Mouse (Mus musculus) embryonic facial prominence, embryonic 13.5 days (tissue): ENCODE results near the gene Ift80. TPM values are rescaled to one million over a fixed set of nuclear protein-coding genes. Genes with fewer than 3 reads are reported as not detected.

Experiments used
- ATAC-seq: fragments of 200-750 bp; cut with Nextera tagmentation; 2 replicates; pipeline ENCODE4 v1.8.0; 2017; ENCODE audit warnings: low read depth; ENCODE audit not compliant: insufficient number of reproducible peaks, insufficient read depth, low FRiP score, low TSS enrichment
- H3K27ac ChIP-seq: fragments of 300-500 bp; sonication (generic); 2 replicates; pipeline ENCODE4 v1.5.1; 2015; ENCODE audit warnings: moderate library complexity, mild to moderate bottlenecking, inconsistent platforms
- H3K27me3 ChIP-seq: fragments of 300-500 bp; sonication (generic); 2 replicates; pipeline ENCODE4 v1.6.1; 2015; ENCODE audit warnings: mild to moderate bottlenecking, inconsistent platforms
- H3K36me3 ChIP-seq: fragments of 300-500 bp; sonication (generic); 2 replicates; pipeline ENCODE4 v1.6.1; 2015; ENCODE audit warnings: mild to moderate bottlenecking, inconsistent platforms
- H3K4me1 ChIP-seq: fragments of 300-500 bp; sonication (generic); 2 replicates; pipeline ENCODE4 v1.6.1; 2015; ENCODE audit warnings: inconsistent platforms
- H3K4me2 ChIP-seq: fragments of 300-500 bp; sonication (generic); 2 replicates; pipeline ENCODE4 v1.6.1; 2015; ENCODE audit warnings: moderate library complexity, mild to moderate bottlenecking, inconsistent platforms
- H3K4me3 ChIP-seq: fragments of 300-500 bp; sonication (generic); 2 replicates; pipeline ENCODE4 v1.5.1; 2015; ENCODE audit warnings: mild to moderate bottlenecking, inconsistent platforms
- H3K9ac ChIP-seq: fragments of 300-500 bp; sonication (generic); 2 replicates; pipeline ENCODE4 v1.6.1; 2015; ENCODE audit warnings: mild to moderate bottlenecking, inconsistent platforms
- H3K9me3 ChIP-seq: fragments of 300-500 bp; sonication (generic); 2 replicates; pipeline ENCODE4 v1.6.1; 2016; ENCODE audit warnings: inconsistent platforms
- WGBS: fragments of 180-500 bp; shearing (Covaris S2); methylation state at CpG from one replicate; pipeline ENCODE4 v1.1.7; 2015; ENCODE audit warnings: mixed read lengths; 5-methylcytosine and 5-hydroxymethylcytosine counted together
- polyA plus RNA-seq: library from polyadenylated mRNA; unstranded; fragments of >200 nt; fragmentation: Nextera tagmentation; extraction: Ambion mirVana; gene quantifications from 2 replicates; pipeline ENCODE4 v1.2.1, GENCODE M21; 2015

Ift80 gene
- 18.6 and 22.6 TPM in 2 replicates for polyA plus RNA-seq

GRCm38 (mm10) chr3:69004437-69005337, at the start of gene Ift80, which contains the start of gene Smc4:
Gene Ift80 (minus strand): TSS chr3:69004570.
Gene Smc4 (plus strand): TSS chr3:69004738.
- Histone ChIP-seq H3K4me3 (peak within 1 kb of the TSS; percentile 98), H3K9ac (peak within 1 kb of the TSS; percentile 95), H3K4me1 (peaks cover 9% of the 10 kb centered on the region), H3K27me3 (no peaks in the 10 kb centered on the region), H3K9me3 (no peaks in the 10 kb centered on the region), H3K27ac (peak within 1 kb of the TSS; percentile 95), H3K36me3 (0 out of 2 replicates have a peak, but pooled peaks cover 2% of the 10 kb centered on the region), H3K4me2 (peak within 1 kb of the TSS; percentile 84)
- peak; percentile 93 for ATAC-seq
- under 1% methylated on average over 74 of the region's 76 CpGs for WGBS

DNA sequence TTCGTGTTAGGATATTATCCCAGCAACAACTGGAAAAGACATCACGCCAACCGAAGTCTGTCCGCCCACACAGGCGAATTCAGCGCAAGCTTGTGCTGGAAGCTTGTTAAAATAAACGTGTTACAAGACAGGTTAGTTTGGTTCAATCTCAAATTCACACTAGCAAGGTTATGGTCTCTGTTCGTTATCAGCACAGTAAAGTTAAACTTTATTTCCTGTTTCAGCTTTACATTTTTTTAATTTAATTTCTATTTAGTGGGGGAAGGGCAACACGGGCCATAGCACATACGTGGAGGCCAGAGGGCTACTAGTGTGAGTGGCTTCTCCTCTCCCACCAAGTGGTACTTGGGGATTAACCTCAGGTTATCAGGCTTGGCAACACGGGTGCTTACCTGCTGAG, 47.5 kb upstream of the Ift80 start:
- Histone ChIP-seq H3K9ac (no peak overlapping the region), H3K4me1 (no peaks in the 10 kb centered on the region), H3K9me3 (no peaks in the 10 kb centered on the region), H3K27me3 (no peaks in the 10 kb centered on the region), H3K4me2 (no peak overlapping the region), H3K4me3 (no peak overlapping the region), H3K27ac (no peak overlapping the region), H3K36me3 (no peaks in the 10 kb centered on the region)
- no peak for ATAC-seq
- WGBS = 89% methylated on average over 11 of the region's 11 CpGs

GRCm38 (mm10) chr3:69049011-69049410, 44.6 kb upstream of the Ift80 start:
- no peaks in the 10 kb centered on the region for H3K27me3 ChIP-seq
- H3K27ac ChIP-seq = no peak overlapping the region
- no peaks in the 10 kb centered on the region for H3K36me3 ChIP-seq
- H3K4me3 ChIP-seq = no peak overlapping the region
- no peak overlapping the region for H3K9ac ChIP-seq
- no peaks in the 10 kb centered on the region for H3K9me3 ChIP-seq
- no peak for ATAC-seq
- no peak overlapping the region for H3K4me2 ChIP-seq
- 74% methylated on average over 6 of the region's 6 CpGs for WGBS
- H3K4me1 ChIP-seq = peaks cover 9% of the 10 kb centered on the region; the same call in 1 of the 2 replicates

DNA sequence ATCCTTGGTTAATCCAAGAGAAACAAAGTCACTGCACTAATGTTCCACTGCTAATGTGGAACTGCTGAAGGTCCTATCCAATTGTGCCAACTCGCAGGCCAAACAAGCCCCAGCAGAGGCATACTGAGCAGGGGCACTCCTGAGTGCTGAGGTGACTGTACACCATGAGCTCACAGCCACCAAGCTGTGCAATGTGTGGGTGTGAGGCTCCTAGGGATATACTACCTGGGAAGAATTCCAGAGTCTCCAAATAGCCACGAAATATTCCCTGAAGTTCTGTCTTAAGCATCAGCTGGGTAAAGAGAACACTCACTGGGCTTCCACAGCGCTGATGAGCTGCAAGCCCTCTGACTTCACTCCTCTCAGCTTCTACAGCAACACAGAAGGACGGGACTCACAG, 43.3 kb upstream of the Ift80 start:
- H3K27ac ChIP-seq = no peak overlapping the region
- peaks cover 11% of the 10 kb centered on the region for H3K4me1 ChIP-seq
- 84% methylated on average over 4 of the region's 4 CpGs for WGBS
- H3K4me2 ChIP-seq = no peak overlapping the region
- H3K36me3 ChIP-seq = no peaks in the 10 kb centered on the region
- H3K27me3 ChIP-seq = no peaks in the 10 kb centered on the region
- no peaks in the 10 kb centered on the region for H3K9me3 ChIP-seq
- ATAC-seq = no peak
- no peak overlapping the region for H3K4me3 ChIP-seq
- H3K9ac ChIP-seq = no peak overlapping the region

DNA sequence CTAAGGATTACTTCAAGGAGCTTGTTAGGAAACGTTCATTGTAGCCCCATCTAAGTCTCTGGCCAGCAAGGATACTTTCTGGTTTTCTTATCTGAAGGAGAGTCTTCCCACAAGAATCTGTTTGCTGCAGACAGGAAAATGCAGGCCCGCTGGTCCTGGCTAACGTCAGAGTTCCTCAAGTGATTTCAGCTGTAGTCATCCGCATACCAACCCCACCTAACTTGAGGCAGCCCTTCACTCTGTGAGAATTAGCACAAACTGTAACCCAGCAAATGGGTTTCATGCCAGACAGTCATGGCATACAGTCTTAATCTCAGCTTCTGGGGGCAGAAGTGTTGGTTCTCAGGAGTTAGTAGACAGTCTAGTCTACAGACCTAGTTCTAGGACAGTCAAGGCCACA, 42.1 kb upstream of the Ift80 start:
- WGBS = 54% methylated on average over 4 of the region's 4 CpGs
- no peak for ATAC-seq
- no peak overlapping the region for H3K4me3 ChIP-seq
- H3K27me3 ChIP-seq = no peaks in the 10 kb centered on the region
- H3K36me3 ChIP-seq = no peaks in the 10 kb centered on the region
- peaks cover 16% of the 10 kb centered on the region for H3K4me1 ChIP-seq
- no peak overlapping the region; the same call in 1 of the 2 replicates for H3K9ac ChIP-seq
- H3K27ac ChIP-seq = no peak overlapping the region
- no peak overlapping the region for H3K4me2 ChIP-seq
- H3K9me3 ChIP-seq = no peaks in the 10 kb centered on the region

GRCm38 (mm10) chr3:69045750-69046149, 41.4 kb upstream of the Ift80 start:
- H3K9ac ChIP-seq = peak overlapping the region; percentile 90
- peak overlapping the region; percentile 76 for H3K4me2 ChIP-seq
- no peaks in the 10 kb centered on the region; the same call in 1 of the 2 replicates for H3K36me3 ChIP-seq
- H3K27ac ChIP-seq = no peak overlapping the region
- no peaks in the 10 kb centered on the region for H3K9me3 ChIP-seq
- no peak for ATAC-seq
- H3K4me3 ChIP-seq = peak overlapping the region; percentile 86
- H3K4me1 ChIP-seq = peaks cover 20% of the 10 kb centered on the region
- WGBS = 17% methylated on average over 13 of the region's 13 CpGs
- no peaks in the 10 kb centered on the region for H3K27me3 ChIP-seq

- H3K4me2 ChIP-seq = peak overlapping the region; percentile 76
- H3K36me3 ChIP-seq = peaks cover under 1% of the 10 kb centered on the region
- WGBS = 6% methylated on average over 9 of the region's 9 CpGs
- no peaks in the 10 kb centered on the region for H3K9me3 ChIP-seq
- H3K9ac ChIP-seq = peak overlapping the region; percentile 90
- H3K27ac ChIP-seq = peak overlapping the region; percentile 92
- ATAC-seq = peak; percentile 12; the same call in 1 of the 2 replicates
- H3K27me3 ChIP-seq = no peaks in the 10 kb centered on the region
- H3K4me1 ChIP-seq = peaks cover 20% of the 10 kb centered on the region
- peak overlapping the region; percentile 86 for H3K4me3 ChIP-seq
Observed at GRCm38 (mm10) chr3:69045400-69045703, 41.0 kb upstream of the Ift80 start.

- peak; percentile 93 for ATAC-seq
- Histone ChIP-seq H3K9me3 (no peaks in the 10 kb centered on the region), H3K4me1 (peaks cover 20% of the 10 kb centered on the region), H3K27ac (peak within 1 kb of the TSS; percentile 92), H3K27me3 (no peaks in the 10 kb centered on the region), H3K36me3 (peaks cover 4% of the 10 kb centered on the region), H3K9ac (peak within 1 kb of the TSS; percentile 90), H3K4me2 (peak within 1 kb of the TSS; percentile 76), H3K4me3 (peak within 1 kb of the TSS; percentile 86)
- WGBS = under 1% methylated on average over 79 of the region's 80 CpGs
Observed at GRCm38 (mm10) chr3:69044645-69045399, 40.5 kb upstream of the Ift80 start, which contains the start of gene Trim59. Gene Trim59 (minus strand): TSS chr3:69044755.

DNA sequence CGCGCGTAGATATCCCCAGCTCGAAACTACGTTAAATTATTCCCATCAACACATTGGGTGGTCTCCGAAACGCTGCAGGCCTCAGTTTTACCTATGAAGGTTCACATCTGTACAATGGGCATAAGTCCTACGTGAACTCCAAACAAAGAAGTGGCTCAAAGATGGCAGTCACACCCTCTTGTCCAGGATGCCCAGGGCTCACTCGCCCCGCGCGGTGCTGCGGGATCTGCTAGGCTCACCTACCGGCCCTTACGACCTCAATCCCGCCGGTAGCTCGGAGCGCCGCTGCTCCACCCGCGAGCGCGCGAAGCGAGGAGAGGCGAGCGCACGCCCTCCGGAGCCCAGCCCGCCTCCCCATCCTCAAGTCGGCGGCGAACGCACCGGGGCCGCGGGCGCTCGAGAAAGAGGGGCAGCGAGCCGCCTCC, 39.8 kb upstream of the Ift80 start:
- H3K27me3 ChIP-seq = no peaks in the 10 kb centered on the region
- H3K27ac ChIP-seq = peak overlapping the region; percentile 92
- peak overlapping the region; percentile 86 for H3K4me3 ChIP-seq
- H3K9me3 ChIP-seq = no peaks in the 10 kb centered on the region
- peaks cover 10% of the 10 kb centered on the region for H3K36me3 ChIP-seq
- peak overlapping the region; percentile 90 for H3K9ac ChIP-seq
- H3K4me1 ChIP-seq = peaks cover 20% of the 10 kb centered on the region
- WGBS = under 1% methylated on average over 39 of the region's 42 CpGs
- ATAC-seq = peak; percentile 54
- peak overlapping the region; percentile 76 for H3K4me2 ChIP-seq

GRCm38 (mm10) chr3:69041298-69041697, 36.9 kb upstream of the Ift80 start:
- peaks cover 14% of the 10 kb centered on the region for H3K36me3 ChIP-seq
- H3K27me3 ChIP-seq = no peaks in the 10 kb centered on the region
- peak overlapping the region; percentile 47 for H3K4me2 ChIP-seq
- peaks cover 20% of the 10 kb centered on the region for H3K4me1 ChIP-seq
- H3K4me3 ChIP-seq = peak overlapping the region; percentile 25
- ATAC-seq = no peak
- H3K27ac ChIP-seq = no peak overlapping the region
- 44% methylated on average over 5 of the region's 5 CpGs for WGBS
- H3K9ac ChIP-seq = no peak overlapping the region
- H3K9me3 ChIP-seq = no peaks in the 10 kb centered on the region

- H3K36me3 ChIP-seq = peaks cover 18% of the 10 kb centered on the region
- no peak for ATAC-seq
- H3K4me3 ChIP-seq = peak overlapping the region; percentile 12
- no peak overlapping the region for H3K27ac ChIP-seq
- H3K4me1 ChIP-seq = peaks cover 11% of the 10 kb centered on the region
- H3K9me3 ChIP-seq = no peaks in the 10 kb centered on the region
- 96% methylated on average over 2 of the region's 2 CpGs for WGBS
- no peak overlapping the region for H3K9ac ChIP-seq
- no peaks in the 10 kb centered on the region for H3K27me3 ChIP-seq
- peak overlapping the region; percentile 47 for H3K4me2 ChIP-seq
Observed at GRCm38 (mm10) chr3:69040105-69040504, 35.7 kb upstream of the Ift80 start.
